Comparison of ENCODE assay signal across 25 mouse cellular contexts in the genomic region with DNA sequence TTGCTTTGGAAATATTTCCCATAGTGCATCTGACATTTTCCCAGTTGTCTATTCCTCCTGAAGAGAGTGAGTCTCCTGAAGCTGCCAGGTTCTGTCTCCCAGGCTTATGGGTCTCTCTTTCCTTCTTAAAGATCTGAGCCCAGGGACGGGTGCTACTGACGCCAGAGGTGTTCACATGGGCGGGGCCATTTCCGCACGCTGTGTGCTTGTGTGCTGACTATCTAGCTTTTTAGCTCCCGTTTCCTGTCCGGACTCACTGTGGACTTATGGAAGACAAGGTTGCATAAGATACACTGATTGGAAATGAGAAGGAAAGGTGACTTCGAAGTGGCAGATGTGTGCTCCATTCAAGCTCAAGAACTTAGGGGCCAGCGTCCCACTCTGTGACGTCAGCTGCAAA.
"Had no signal": no experiment of that assay in that cellular context is flagged by ENCODE, and none has a peak within 500 bp of the region (broad histone marks: within the 10 kb centered on the region; RNA-seq: fewer than 3 reads in every experiment).

No protein-coding gene starts in this region.

- H3K27me3 ChIP-seq: heart, embryonic 12.5 days; hindbrain, embryonic 12.5 days; intestine, embryonic 15.5 days; limb, embryonic 13.5 days; limb, embryonic 15.5 days; liver, embryonic 12.5 days had no signal

- H3K9ac ChIP-seq: heart, embryonic 12.5 days; hindbrain, embryonic 12.5 days; hindbrain, embryonic 14.5 days; intestine, embryonic 15.5 days; limb, embryonic 13.5 days; limb, embryonic 15.5 days; liver, embryonic 12.5 days; liver, embryonic 14.5 days had no signal

- H3K36me3 ChIP-seq: intestine, embryonic 15.5 days had no signal

- H3K27ac ChIP-seq: gastrocnemius, adult 2 months; heart, embryonic 10.5 days; hindbrain, embryonic 10.5 days; hindbrain, embryonic 12.5 days; hindbrain, embryonic 14.5 days; intestine, embryonic 15.5 days; layer of hippocampus, adult 2 months; limb, embryonic 13.5 days; limb, embryonic 15.5 days; liver, embryonic 12.5 days; liver, embryonic 14.5 days had no signal

- H3K4me2 ChIP-seq: heart, embryonic 12.5 days; hindbrain, embryonic 12.5 days; hindbrain, embryonic 14.5 days; intestine, embryonic 15.5 days; limb, embryonic 13.5 days; limb, embryonic 15.5 days; liver, embryonic 12.5 days had no signal

- H3K4me3 ChIP-seq: gastrocnemius, adult 2 months; heart, embryonic 10.5 days; heart, embryonic 12.5 days; hindbrain, embryonic 10.5 days; hindbrain, embryonic 12.5 days; intestine, embryonic 15.5 days; layer of hippocampus, adult 2 months; limb, embryonic 13.5 days; limb, embryonic 15.5 days; liver, embryonic 12.5 days had no signal

- DNase-seq: gastrocnemius, adult 2 months; gastrocnemius, postnatal 10 days; gastrocnemius, postnatal 25 days; heart, adult 18-20 months; heart, postnatal 10 days; heart, postnatal 4 days; kidney, adult 18-20 months; kidney, adult 8-10 months; kidney, postnatal 10 days; kidney, postnatal 4 days; layer of hippocampus, postnatal 36 days; left cerebral cortex, postnatal 4 days had no signal

- H3K9me3 ChIP-seq: heart, embryonic 10.5 days; heart, embryonic 12.5 days; hindbrain, embryonic 10.5 days; hindbrain, embryonic 12.5 days; intestine, embryonic 15.5 days; limb, embryonic 13.5 days; limb, embryonic 15.5 days; liver, embryonic 12.5 days had no signal

- ATAC-seq: hindbrain, embryonic 16.5 days; inflammation-experienced regulatory T-cells, adult 6 months; intestine, embryonic 15.5 days; liver, embryonic 12.5 days had no signal

- H3K4me1 ChIP-seq: hindbrain, embryonic 10.5 days; hindbrain, embryonic 12.5 days; limb, embryonic 13.5 days; limb, embryonic 15.5 days; liver, embryonic 12.5 days had no signal
